In the genomic region with DNA sequence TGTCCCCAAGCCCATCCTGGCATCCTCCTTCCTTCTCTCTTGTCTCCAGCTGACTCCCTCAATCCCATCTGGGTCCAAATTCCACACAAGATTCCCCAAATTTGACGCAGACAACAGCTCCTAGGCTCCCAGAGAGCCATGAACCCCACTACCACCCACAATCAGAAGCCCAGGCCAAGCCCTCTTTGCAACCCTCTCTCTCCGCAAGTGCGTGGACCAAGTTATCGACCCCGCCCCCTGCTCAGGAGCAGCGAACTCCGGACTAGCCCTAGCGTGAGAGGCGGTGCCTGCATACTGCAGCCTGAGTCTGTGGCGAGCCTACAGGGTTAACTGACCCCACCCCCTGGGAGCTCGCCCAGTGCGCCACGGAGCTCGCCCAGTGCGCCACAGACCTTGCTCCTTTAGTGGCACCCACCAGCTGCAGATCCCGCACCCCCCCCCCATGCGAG, we compare ENCODE assay signal across 8 mouse cellular contexts. TPM values are rescaled to one million over a fixed set of nuclear protein-coding genes. Genes with fewer than 3 reads are reported as not detected.
DNase-seq lines count a peak whose midpoint lies in the region; ATAC-seq lines count a peak whose summit lies in the region.
"Had no signal": no experiment of that assay in that cellular context is flagged by ENCODE, and none has a peak within 500 bp of the region (broad histone marks: within the 10 kb centered on the region; RNA-seq: fewer than 3 reads in every experiment).

No protein-coding gene starts in this region.

- no peak overlapping the region for H3K4me3 ChIP-seq in lung, embryonic 16.5 days (ENCODE audit: low read length)
- peak overlapping the region; percentile 41 for H3K4me3 ChIP-seq in embryonic facial prominence, embryonic 11.5 days (ENCODE audit: low read depth, low read length)
- H3K4me3 ChIP-seq in intestine, embryonic 16.5 days (ENCODE audit: low read length) = peak overlapping the region; percentile 35
- peak overlapping the region; percentile 46 for H3K4me3 ChIP-seq in neural tube, embryonic 12.5 days
- H3K4me3 ChIP-seq: myocyte had no signal

- H3K9ac ChIP-seq in lung, embryonic 16.5 days (ENCODE audit: low read length) = no peak overlapping the region
- H3K9ac ChIP-seq in embryonic facial prominence, embryonic 11.5 days (replicated peaks; ENCODE audit: low read length) = no peak overlapping the region
- H3K9ac ChIP-seq in intestine, embryonic 16.5 days (ENCODE audit: low read depth, low read length) = no peak overlapping the region
- H3K9ac ChIP-seq in neural tube, embryonic 12.5 days = 0 out of 2 replicates have a peak overlapping the region, but pooled peaks have one; percentile 8

- peaks cover 58% of the 10 kb centered on the region for H3K27me3 ChIP-seq in lung, embryonic 16.5 days (ENCODE audit: control insufficient read depth, insufficient read depth, low read depth, low read length)
- peaks cover 48% of the 10 kb centered on the region for H3K27me3 ChIP-seq in embryonic facial prominence, embryonic 11.5 days (ENCODE audit: control insufficient read depth, insufficient read depth, low read length)
- H3K27me3 ChIP-seq in intestine, embryonic 16.5 days (replicated peaks; ENCODE audit: control insufficient read depth, insufficient read depth, low read length) = peaks cover 53% of the 10 kb centered on the region
- H3K27me3 ChIP-seq in neural tube, embryonic 12.5 days (replicated peaks) = peaks cover 55% of the 10 kb centered on the region

- H3K9me3 ChIP-seq in lung, embryonic 16.5 days (ENCODE audit: control insufficient read depth, low read length) = no peaks in the 10 kb centered on the region
- no peaks in the 10 kb centered on the region for H3K9me3 ChIP-seq in embryonic facial prominence, embryonic 11.5 days (replicated peaks; ENCODE audit: control insufficient read depth, low read length)
- H3K9me3 ChIP-seq in intestine, embryonic 16.5 days (ENCODE audit: control insufficient read depth, low read length) = no peaks in the 10 kb centered on the region
- H3K9me3 ChIP-seq in neural tube, embryonic 12.5 days = no peaks in the 10 kb centered on the region

- no peaks in the 10 kb centered on the region for H3K36me3 ChIP-seq in lung, embryonic 16.5 days (ENCODE audit: control insufficient read depth, insufficient read depth, low read length)
- H3K36me3 ChIP-seq in embryonic facial prominence, embryonic 11.5 days (replicated peaks; ENCODE audit: control insufficient read depth, insufficient read depth, low read depth, low read length) = no peaks in the 10 kb centered on the region
- no peaks in the 10 kb centered on the region for H3K36me3 ChIP-seq in intestine, embryonic 16.5 days (ENCODE audit: control insufficient read depth, insufficient read depth, low read length)
- no peaks in the 10 kb centered on the region for H3K36me3 ChIP-seq in neural tube, embryonic 12.5 days

- no peaks in the 10 kb centered on the region; the same call in 1 of the 2 replicates for H3K4me1 ChIP-seq in lung, embryonic 16.5 days (replicated peaks; ENCODE audit: control insufficient read depth, insufficient read depth, low read length)
- peaks cover 10% of the 10 kb centered on the region for H3K4me1 ChIP-seq in embryonic facial prominence, embryonic 11.5 days (ENCODE audit: control insufficient read depth, insufficient read depth, low read length)
- 0 out of 2 replicates have a peak, but pooled peaks cover 2% of the 10 kb centered on the region for H3K4me1 ChIP-seq in intestine, embryonic 16.5 days (ENCODE audit: control insufficient read depth, insufficient read depth, low read length)
- H3K4me1 ChIP-seq in neural tube, embryonic 12.5 days = peaks cover 27% of the 10 kb centered on the region

- WGBS in lung, embryonic 16.5 days = under 1% methylated on average over 16 of the region's 17 CpGs
- WGBS in embryonic facial prominence, embryonic 11.5 days = under 1% methylated on average over 17 of the region's 17 CpGs
- 0% methylated on average over 17 of the region's 17 CpGs for WGBS in intestine, embryonic 16.5 days
- WGBS in neural tube, embryonic 12.5 days = 2% methylated on average over 17 of the region's 17 CpGs

- no peak for DNase-seq in lung, postnatal 14 days
- DNase-seq in embryonic facial prominence, embryonic 11.5 days (ENCODE audit: low spot score) = peak; percentile 39
- DNase-seq in MN1 (ENCODE audit: low spot score) = no peak

- no peak overlapping the region for H3K27ac ChIP-seq in lung, embryonic 16.5 days (ENCODE audit: low read length)
- H3K27ac ChIP-seq in embryonic facial prominence, embryonic 11.5 days (replicated peaks; ENCODE audit: low read depth, low read length) = no peak overlapping the region
- no peak overlapping the region for H3K27ac ChIP-seq in intestine, embryonic 16.5 days (ENCODE audit: low read length)
- H3K27ac ChIP-seq in neural tube, embryonic 12.5 days = no peak overlapping the region

- H3K4me2 ChIP-seq in lung, embryonic 16.5 days (ENCODE audit: low read depth, low read length) = peak overlapping the region; percentile 53; the same call in 1 of the 2 replicates
- H3K4me2 ChIP-seq in embryonic facial prominence, embryonic 11.5 days (ENCODE audit: low read depth, low read length) = peak overlapping the region; percentile 87
- H3K4me2 ChIP-seq in intestine, embryonic 16.5 days (ENCODE audit: low read depth, low read length) = peak overlapping the region; percentile 47; the same call in 1 of the 2 replicates
- peak overlapping the region; percentile 90 for H3K4me2 ChIP-seq in neural tube, embryonic 12.5 days (replicated peaks)

- ATAC-seq in lung, embryonic 16.5 days (ENCODE audit: low read depth) = no peak
- ATAC-seq in embryonic facial prominence, embryonic 11.5 days (replicated peaks; ENCODE audit: insufficient number of reproducible peaks, low FRiP score, low TSS enrichment, low read depth) = peak; percentile 44; the same call in 1 of the 2 replicates
- peak; percentile 62 for ATAC-seq in intestine, embryonic 16.5 days
- ATAC-seq in neural tube, embryonic 12.5 days (ENCODE audit: low FRiP score, low read depth) = 0 out of 2 replicates have a peak, but pooled peaks have one; percentile 9
- no peak for ATAC-seq in monocyte, adult 5-6 weeks (replicated peaks; ENCODE audit: insufficient number of reproducible peaks, low FRiP score, low TSS enrichment, poor library complexity, severe bottlenecking)

RNA-seq across cellular contexts. Expression of a gene that starts 2.6 kb away (rescaled TPM):
- polyA plus RNA-seq in lung, embryonic 16.5 days (2015; fragmentation: Nextera tagmentation; extraction: Ambion mirVana) = 0.05 and 0.19 TPM in 2 replicates
- 0.15 and 0.22 TPM in 2 replicates for polyA plus RNA-seq in embryonic facial prominence, embryonic 11.5 days (2014; fragmentation: Nextera tagmentation; extraction: Ambion mirVana)
- polyA plus RNA-seq in intestine, embryonic 16.5 days (2015; fragmentation: Nextera tagmentation; extraction: Ambion mirVana) = 0.12 TPM in 2 replicates
- 2.3 and 2.9 TPM in 2 replicates for polyA plus RNA-seq in neural tube, embryonic 12.5 days (2016; fragmentation: Nextera tagmentation; extraction: Ambion mirVana)
- not detected in 3 replicates for total RNA-seq in monocyte, adult 5-6 weeks (2017)

Comparison
In these comparisons a context has a peak if more than half of its experiments do, and no peak if none do; other contexts are left out.
1. ATAC-seq: peak in embryonic facial prominence, embryonic 11.5 days (single experiment), intestine, embryonic 16.5 days (single experiment) and neural tube, embryonic 12.5 days (single experiment); none in lung, embryonic 16.5 days (single experiment) and monocyte, adult 5-6 weeks (single experiment).
2. Peak in every context shown above with its lines, with median percentiles within 50 percentile points of each other: H3K4me2 ChIP-seq.